ENCODE assay signal across 8 mouse cellular contexts in genomic region chr11:49955577-49956261, GRCm38 (mm10). TPM values are rescaled to one million over a fixed set of nuclear protein-coding genes. Genes with fewer than 3 reads are reported as not detected.
DNase-seq lines count a peak whose midpoint lies in the region; ATAC-seq and TF ChIP-seq lines count a peak whose summit lies in the region.

No protein-coding gene starts in this region.

- 23% methylated on average over 8 of the region's 8 CpGs for WGBS in cerebellum, adult 2 months
- WGBS in hindbrain, embryonic 14.5 days, result 31% methylated on average over 8 of the region's 8 CpGs

- DNase-seq in Patski (ENCODE audit: low read depth, low spot score), result no peak
- peak; percentile 80 to 84 for DNase-seq in cerebellum, adult 2 months
- DNase-seq in forelimb bud, embryonic 11.5 days (ENCODE audit: low read depth, low spot score), result peak; percentile 76
- peak; percentile 88 for DNase-seq in hindbrain, embryonic 14.5 days (ENCODE audit: low spot score)
- DNase-seq in layer of hippocampus, postnatal 14 days (ENCODE audit: low spot score in 2 of 2), result peak; percentile 68 to 86
- DNase-seq in lung, postnatal 36 days, result peak; percentile 71
- peak; percentile 64 for DNase-seq in retina, postnatal 7 days (ENCODE audit: low read depth, low spot score)
- DNase-seq in urinary bladder, postnatal 36 days (ENCODE audit: low spot score in 2 of 2), result peak; percentile 44 to 59

- no peaks in the 10 kb centered on the region for H3K36me3 ChIP-seq in hindbrain, embryonic 14.5 days (replicated peaks; ENCODE audit: control insufficient read depth, insufficient read depth)

- no peak overlapping the region for H3K4me2 ChIP-seq in hindbrain, embryonic 14.5 days (replicated peaks)

- H3K9me3 ChIP-seq in hindbrain, embryonic 14.5 days (ENCODE audit: control insufficient read depth, low read length), result no peaks in the 10 kb centered on the region

- TF ChIP-seq POLR2A in cerebellum, adult 2 months (IDR thresholded peaks at IDR 0.05; ENCODE audit: borderline replicate concordance, insufficient read depth, low read length), result no peak

- peaks cover 6% of the 10 kb centered on the region; the same call in 1 of the 2 replicates for H3K4me1 ChIP-seq in cerebellum, adult 2 months (ENCODE audit: control insufficient read depth, insufficient read depth, low read length)
- no peaks in the 10 kb centered on the region for H3K4me1 ChIP-seq in hindbrain, embryonic 14.5 days (replicated peaks; ENCODE audit: control insufficient read depth, insufficient read depth, low read length)

- no peak overlapping the region for H3K4me3 ChIP-seq in cerebellum, adult 2 months (replicated peaks; ENCODE audit: insufficient read depth, low read depth, low read length)
- H3K4me3 ChIP-seq in hindbrain, embryonic 14.5 days (replicated peaks; ENCODE audit: low read length), result no peak overlapping the region

- H3K27ac ChIP-seq in cerebellum, adult 2 months (ENCODE audit: insufficient read depth, low read length), result no peak overlapping the region
- no peak overlapping the region for H3K27ac ChIP-seq in hindbrain, embryonic 14.5 days

- peak; percentile 87 for TF ChIP-seq CTCF in Patski (IDR thresholded peaks at IDR 0.05)
- TF ChIP-seq CTCF in cerebellum, adult 2 months (IDR thresholded peaks at IDR 0.05; ENCODE audit: borderline replicate concordance, insufficient read depth, low read depth, low read length), result peak; percentile 91

- CTCF ChIA-PET in Patski (lab: Charles Lee), result interaction anchor here (0.6 to 4.5 kb wide), 24 partner anchors 9 to 303 kb away, joined by 3 to 38 read pairs (median 4); no protein-coding TSS in a partner anchor

- peaks cover 11% of the 10 kb centered on the region for H3K27me3 ChIP-seq in Patski
- H3K27me3 ChIP-seq in cerebellum, adult 2 months (ENCODE audit: control insufficient read depth, insufficient read depth, low read length), result no peaks in the 10 kb centered on the region
- H3K27me3 ChIP-seq in hindbrain, embryonic 14.5 days (ENCODE audit: control insufficient read depth, insufficient read depth, low read length), result no peaks in the 10 kb centered on the region

- peak; percentile 70 for ATAC-seq in Patski
- ATAC-seq in hindbrain, embryonic 14.5 days (ENCODE audit: low FRiP score), result peak; percentile 86

- in situ Hi-C loops in Patski (cut with MboI; ENCODE audit: low pct_unique_long_range_greater_than_20kb), result loop anchor here (5.0 kb wide), 1 partner anchor 53 kb away; the partner anchor contains the start of gene Rasgef1c

- H3K9ac ChIP-seq in hindbrain, embryonic 14.5 days, result no peak overlapping the region

- POLR2A ChIA-PET in Patski (lab: Charles Lee), result interaction anchor here (0.7 kb wide), 1 partner anchor 20 kb away, joined by 3 read pairs; no protein-coding TSS in a partner anchor

RNA-seq across cellular contexts. Expression of gene Rasgef1c, which starts 54.1 kb away (rescaled TPM):
- 0.77 TPM for polyA plus RNA-seq in Patski (2021)
- polyA plus RNA-seq in cerebellum, adult 2 months (2012; rRNA removed), result 6.7 and 6.8 TPM in 2 replicates
- polyA plus RNA-seq in hindbrain, embryonic 14.5 days (2014; fragmentation: Nextera tagmentation; extraction: Ambion mirVana), result 31.7 and 35.3 TPM in 2 replicates
- 1 to 10 TPM; 2.8 TPM for total RNA-seq in layer of hippocampus, postnatal 14 days (2021)
